Mouse (Mus musculus) bone marrow, adult 2 months (tissue): Measurements from ENCODE around the gene Fgl2. TPM values are rescaled to one million over a fixed set of nuclear protein-coding genes. Genes with fewer than 3 reads are reported as not detected.

Experiments used
- H3K27ac ChIP-seq: fragments of 200-500 bp; 2 replicates; pipeline ENCODE4 v1.5.1; 2012; ENCODE audit warnings: low read depth, mild to moderate bottlenecking, control low read depth, inconsistent platforms, low read length; ENCODE audit not compliant: control insufficient read depth, poor library complexity, insufficient read depth
- H3K4me1 ChIP-seq: fragments of 200-500 bp; 2 replicates; pipeline ENCODE4 v1.6.1; 2011; ENCODE audit warnings: low read length; ENCODE audit not compliant: control insufficient read depth, insufficient read depth
- H3K4me3 ChIP-seq: fragments of 200-500 bp; replicated peaks from 2 replicates; pipeline ENCODE3; 2011; ENCODE audit warnings: mild to moderate bottlenecking, low read depth, low read length, control low read depth; ENCODE audit not compliant: control insufficient read depth
- CTCF ChIP-seq: fragments of 200-500 bp; IDR thresholded peaks from 2 replicates; pipeline ENCODE4 v1.5.1; 2011; ENCODE audit warnings: low read length, control low read depth; ENCODE audit not compliant: control insufficient read depth, insufficient read depth
- POLR2A ChIP-seq: fragments of 200-500 bp; IDR thresholded peaks from 2 replicates; pipeline ENCODE4 v1.6.1; 2011; ENCODE audit warnings: low read depth, mild to moderate bottlenecking, control low read depth, low read length, borderline replicate concordance; ENCODE audit not compliant: control insufficient read depth
- WGBS: fragments of 180-500 bp; shearing (Covaris S2); methylation state at CpG from one replicate; pipeline ENCODE4 v1.1.7; 2018; 5-methylcytosine and 5-hydroxymethylcytosine counted together
- polyA plus RNA-seq: library from polyadenylated mRNA; stranded (reverse); fragments of >200 nt; gene quantifications from 2 replicates; pipeline ENCODE4 v1.2.4, GENCODE M21; 2011; ENCODE audit warnings: low replicate concordance; ENCODE audit not compliant: missing spikeins, insufficient read depth, insufficient read length

Gene Fgl2
- polyA plus RNA-seq, 1 experiment: 5.3 TPM

DNA sequence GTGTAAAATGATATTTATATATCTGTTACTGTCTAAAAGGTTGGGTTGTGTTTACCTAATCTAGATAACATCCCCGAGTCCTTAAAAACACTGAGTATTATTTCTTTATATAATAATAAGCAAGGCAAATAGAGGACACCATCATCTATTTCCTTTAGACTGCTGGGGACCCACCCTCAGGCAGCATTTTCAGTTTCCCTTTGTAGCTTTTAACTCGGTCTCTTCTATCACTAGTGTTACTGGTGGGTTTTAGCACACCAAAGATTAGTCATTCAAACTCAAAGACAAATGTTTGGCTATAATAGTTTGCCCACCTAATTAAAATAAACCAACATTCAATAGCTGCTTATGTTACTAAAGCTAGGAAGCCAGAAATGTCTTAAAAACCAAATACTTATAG, 6.0 kb downstream of the Fgl2 start:
- TF ChIP-seq POLR2A (no peak), CTCF (no peak)
- Histone ChIP-seq H3K4me1 (peaks cover 1% of the 10 kb centered on the region; the same call in 1 of the 2 replicates), H3K4me3 (no peak overlapping the region), H3K27ac (no peak overlapping the region)
- WGBS: 27% methylated on average over 2 of the region's 2 CpGs

DNA sequence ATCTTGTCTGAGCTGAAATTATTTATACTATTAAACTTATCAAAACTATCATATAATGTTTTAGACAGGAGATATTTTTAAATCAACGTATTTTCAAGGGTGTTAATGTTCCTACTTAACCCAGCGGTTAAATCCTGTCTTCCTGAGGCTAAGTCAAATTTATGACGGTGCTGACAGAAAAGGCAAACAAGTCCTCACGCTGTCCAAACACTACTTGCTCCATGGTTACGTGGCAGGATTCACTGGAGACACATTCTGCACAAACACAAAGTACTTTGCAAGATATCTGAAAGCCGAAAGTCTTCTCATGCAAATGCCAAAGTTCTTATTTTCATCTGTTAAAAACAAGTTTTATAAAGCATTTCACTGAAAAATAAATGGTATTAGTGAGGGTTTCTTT, 9.5 kb downstream of the Fgl2 start:
- TF ChIP-seq CTCF (no peak), POLR2A (no peak)
- Histone ChIP-seq H3K4me1 (peaks cover 1% of the 10 kb centered on the region; the same call in 1 of the 2 replicates), H3K4me3 (no peak overlapping the region), H3K27ac (no peak overlapping the region)
- 66% methylated on average over 6 of the region's 6 CpGs for WGBS

DNA sequence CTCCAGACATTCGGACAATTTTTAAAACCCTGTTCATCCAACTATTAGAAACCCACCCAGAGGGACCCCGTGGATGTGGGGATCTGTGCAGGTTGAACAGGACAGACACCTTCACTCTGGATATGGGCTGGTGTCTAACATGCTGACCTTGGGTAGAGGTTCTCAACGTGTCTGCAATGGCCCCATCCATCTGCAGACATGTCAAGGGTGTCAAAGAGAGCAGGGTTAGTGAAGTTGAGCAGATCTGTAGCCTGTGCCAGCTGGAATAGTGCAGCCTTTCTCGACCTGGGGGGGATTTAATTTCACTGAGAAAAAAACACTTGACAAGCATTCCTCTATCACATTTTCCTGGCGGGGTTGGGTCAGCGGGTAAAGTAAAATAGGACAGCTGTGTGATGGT, 10.2 kb downstream of the Fgl2 start:
- no peak overlapping the region for H3K27ac ChIP-seq
- TF ChIP-seq CTCF: no peak
- no peak for TF ChIP-seq POLR2A
- 70% methylated on average over 6 of the region's 6 CpGs for WGBS
- no peak overlapping the region for H3K4me3 ChIP-seq
- peaks cover 1% of the 10 kb centered on the region; the same call in 1 of the 2 replicates for H3K4me1 ChIP-seq

DNA sequence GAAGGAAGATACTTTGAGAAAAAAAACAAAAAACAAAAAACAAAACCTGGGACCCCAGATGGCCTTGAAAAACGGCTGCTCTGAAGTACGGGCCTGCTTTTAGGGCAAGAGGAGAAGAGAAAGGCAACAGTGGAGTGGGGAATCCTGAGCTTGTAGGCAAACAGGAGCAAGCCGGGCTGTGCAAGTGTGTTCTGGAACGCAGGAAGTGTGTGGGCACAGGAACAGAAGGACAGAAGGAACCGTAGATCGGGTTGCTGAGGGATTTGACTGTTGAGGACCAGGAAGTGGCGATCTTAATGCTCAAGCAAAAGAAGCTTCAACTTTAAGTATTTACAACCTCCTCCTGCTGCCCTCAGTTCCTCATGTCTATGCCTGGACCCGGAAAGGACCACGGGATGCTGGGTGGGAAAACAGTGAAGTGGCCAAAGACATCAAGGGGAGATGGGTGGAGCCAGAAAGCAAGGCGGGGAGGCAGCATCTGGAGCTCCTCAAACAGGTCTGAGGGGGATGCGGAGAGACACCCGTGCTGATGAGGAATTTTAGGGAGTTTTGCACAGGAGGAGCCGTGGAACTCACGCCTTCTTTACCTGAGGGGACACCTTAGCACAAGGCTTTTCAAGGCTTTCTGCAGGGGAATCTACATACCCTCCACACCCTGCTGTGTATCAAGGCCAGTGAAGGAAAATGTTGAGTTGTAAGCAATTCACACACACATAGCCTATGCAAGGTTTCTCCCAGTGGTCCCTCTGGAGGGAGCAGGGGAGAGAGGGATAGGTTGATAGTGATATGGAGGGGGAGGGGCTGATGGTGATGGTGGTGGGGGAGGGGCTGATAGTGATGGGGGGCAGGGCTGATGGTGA, 11.2 kb downstream of the Fgl2 start:
- Histone ChIP-seq H3K27ac (no peak overlapping the region; the same call in 1 of the 2 replicates), H3K4me1 (peaks cover 1% of the 10 kb centered on the region; the same call in 1 of the 2 replicates), H3K4me3 (no peak overlapping the region)
- 34% methylated on average over 14 of the region's 14 CpGs for WGBS
- TF ChIP-seq CTCF (no peak), POLR2A (no peak)

DNA sequence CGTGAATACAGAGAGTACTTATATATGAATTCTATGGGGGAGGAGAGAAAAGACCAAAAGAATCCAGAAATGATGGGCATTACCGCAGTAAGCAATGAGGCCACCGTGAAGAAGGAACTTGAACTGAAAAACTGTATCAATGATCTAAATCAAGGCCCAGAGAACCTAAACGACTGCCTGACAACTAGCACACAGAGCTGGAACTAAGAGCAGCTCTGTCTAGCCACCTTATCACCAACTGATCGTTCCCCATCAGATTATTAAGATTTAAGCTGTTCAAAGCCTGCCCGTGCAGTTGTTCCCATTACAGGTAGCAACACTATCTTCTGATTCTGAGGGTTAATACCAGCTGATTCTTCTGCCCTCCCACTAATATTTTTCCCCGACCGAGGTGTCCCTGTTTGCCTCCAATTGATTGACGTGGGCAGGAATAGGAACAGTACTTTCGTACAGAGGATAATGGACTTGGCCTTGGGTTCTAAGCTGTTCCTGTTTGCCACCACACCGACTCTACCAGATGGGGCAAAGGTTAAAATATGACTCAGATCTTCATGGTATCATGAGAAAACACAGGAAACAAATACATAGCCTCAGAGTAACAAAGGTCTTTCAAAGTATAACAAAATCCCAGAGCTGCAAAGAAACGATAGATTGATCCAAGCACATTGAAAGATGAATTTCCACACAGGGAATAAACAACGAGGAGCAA, 12.0 kb downstream of the Fgl2 start:
- Histone ChIP-seq H3K4me1 (peaks cover 1% of the 10 kb centered on the region; the same call in 1 of the 2 replicates), H3K27ac (no peak overlapping the region), H3K4me3 (no peak overlapping the region)
- WGBS: 60% methylated on average over 13 of the region's 13 CpGs
- TF ChIP-seq POLR2A (no peak), CTCF (no peak)

DNA sequence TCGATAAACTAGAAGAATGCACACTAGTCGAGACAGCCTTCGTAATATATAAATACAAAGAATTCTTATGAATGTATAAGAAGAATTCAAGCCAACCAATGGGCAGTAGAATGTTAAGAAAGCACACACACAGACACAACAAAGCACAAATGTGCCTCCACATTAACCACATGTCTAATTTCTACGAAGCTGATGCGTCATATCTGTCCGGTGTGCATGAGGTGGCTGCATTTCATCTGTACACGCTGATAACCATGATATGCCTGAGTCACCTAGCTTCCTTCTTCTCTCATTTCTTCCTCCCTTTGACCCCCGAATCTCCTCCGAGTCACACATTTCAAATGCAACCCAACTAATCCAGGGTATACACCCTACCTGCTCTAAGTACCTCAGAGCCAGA, 12.5 kb downstream of the Fgl2 start:
- no peak for TF ChIP-seq CTCF
- no peak for TF ChIP-seq POLR2A
- Histone ChIP-seq H3K27ac (no peak overlapping the region), H3K4me1 (peaks cover 1% of the 10 kb centered on the region; the same call in 1 of the 2 replicates), H3K4me3 (no peak overlapping the region)
- WGBS: 50% methylated on average over 9 of the region's 9 CpGs

DNA sequence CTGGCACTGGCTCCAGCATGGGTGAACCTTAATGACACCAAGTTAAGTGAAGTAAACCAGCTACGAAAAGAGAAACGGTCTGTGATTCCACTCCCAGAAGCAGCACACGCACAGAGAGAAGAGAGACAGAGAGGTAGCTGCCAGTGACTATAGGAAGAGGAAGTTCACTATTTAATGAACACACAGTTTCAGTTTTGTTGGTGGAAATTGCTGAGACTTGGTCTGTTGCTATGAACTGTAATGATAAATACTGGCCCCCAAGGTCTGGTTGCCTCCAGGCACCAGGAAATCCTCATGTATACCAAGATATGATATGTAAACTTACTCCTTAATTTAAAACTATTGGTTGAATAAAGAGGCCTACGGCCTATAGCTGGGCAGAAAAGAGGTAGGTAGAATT, 14.0 kb downstream of the Fgl2 start:
- TF ChIP-seq CTCF (no peak), POLR2A (no peak)
- no peak overlapping the region for H3K27ac ChIP-seq
- H3K4me3 ChIP-seq: no peak overlapping the region
- WGBS: 27% methylated on average over 4 of the region's 4 CpGs
- peaks cover 1% of the 10 kb centered on the region; the same call in 1 of the 2 replicates for H3K4me1 ChIP-seq

DNA sequence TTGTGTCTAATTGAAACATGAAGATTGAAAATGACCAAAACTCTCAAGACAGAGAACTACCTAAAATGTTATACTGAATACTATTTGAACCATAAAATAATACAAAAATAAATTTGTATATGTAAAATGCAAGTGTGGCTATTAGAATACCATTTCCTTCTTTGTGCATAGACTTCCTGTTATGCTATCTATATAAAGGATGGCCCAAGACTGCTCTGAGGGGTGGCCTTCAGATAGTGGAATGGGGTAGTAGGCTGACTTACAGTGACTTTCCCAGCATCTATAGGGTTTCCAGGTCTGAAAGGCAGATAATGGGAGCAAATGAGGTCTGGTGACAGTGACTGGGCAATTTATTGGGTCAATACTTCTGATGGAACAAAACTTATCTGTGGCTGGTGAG, 14.9 kb downstream of the Fgl2 start:
- Histone ChIP-seq H3K4me3 (no peak overlapping the region), H3K4me1 (peaks cover 1% of the 10 kb centered on the region; the same call in 1 of the 2 replicates), H3K27ac (no peak overlapping the region)
- TF ChIP-seq POLR2A (no peak), CTCF (no peak)

DNA sequence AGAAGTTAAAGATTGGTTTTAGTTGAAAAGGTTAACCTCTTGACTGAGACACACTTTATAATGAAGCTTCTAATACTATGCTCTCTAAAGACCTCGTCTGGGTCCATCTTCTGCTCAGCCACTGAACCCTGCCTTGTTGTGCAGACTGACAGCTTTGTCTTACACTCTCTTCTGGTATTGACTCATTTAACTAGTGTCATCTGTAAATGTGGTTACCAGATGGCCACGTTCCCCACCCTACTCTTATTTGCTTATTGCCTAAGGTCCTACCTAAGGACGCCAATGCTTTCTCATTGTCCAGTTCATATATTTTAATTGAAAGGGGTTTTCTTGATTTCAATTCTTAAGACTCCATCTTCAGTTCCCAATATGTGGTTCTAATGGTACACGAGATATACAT, 16.4 kb downstream of the Fgl2 start:
- WGBS: 66% methylated on average over 4 of the region's 4 CpGs
- no peak for TF ChIP-seq CTCF
- no peak for TF ChIP-seq POLR2A
- H3K4me1 ChIP-seq: no peaks in the 10 kb centered on the region; the same call in 1 of the 2 replicates
- no peak overlapping the region for H3K27ac ChIP-seq
- no peak overlapping the region for H3K4me3 ChIP-seq
